Mouse (Mus musculus) yolk sac, embryonic 10.5 days (tissue): ENCODE results near the gene Usp46.
"Not testable (repeated sequence)": the region's sequence is repeated elsewhere in the genome, so short reads cannot be mapped to it uniquely, and the experiment has no call there.

ENCODE experiments used
- DNase-seq: peaks from one replicate; pipeline ENCODE4 v3.0.0-alpha.2; 2017; ENCODE audit warnings: low spot score

Gene Usp46

GRCm38 (mm10) chr5:74067831-74068713 is at the start of gene Usp46:
Gene Usp46, minus strand, starts transcription at chr5:74068431.
- peak; percentile 84 for DNase-seq

- DNase-seq, result no peak
Observed at GRCm38 (mm10) chr5:74113961-74114689, 45.9 kb upstream of the Usp46 start.

- DNase-seq, result no peak
Observed at GRCm38 (mm10) chr5:74105445-74105844, 37.2 kb upstream of the Usp46 start.

GRCm38 (mm10) chr5:74101761-74102160 is 33.5 kb upstream of the Usp46 start:
- DNase-seq, result no peak

GRCm38 (mm10) chr5:74099046-74099445 is 30.8 kb upstream of the Usp46 start:
- no peak for DNase-seq

GRCm38 (mm10) chr5:74097854-74098220 is 29.6 kb upstream of the Usp46 start:
- DNase-seq, result no peak

- no peak for DNase-seq
Observed at GRCm38 (mm10) chr5:74097116-74097853, 29.1 kb upstream of the Usp46 start.

GRCm38 (mm10) chr5:74096060-74096459 is 27.8 kb upstream of the Usp46 start:
- DNase-seq, result no peak

GRCm38 (mm10) chr5:74095611-74096010 is 27.4 kb upstream of the Usp46 start:
- no peak for DNase-seq

GRCm38 (mm10) chr5:74094841-74095437 is 26.7 kb upstream of the Usp46 start:
- DNase-seq, result no peak

- peak; percentile 19 for DNase-seq
Observed at GRCm38 (mm10) chr5:74093556-74094428, 25.6 kb upstream of the Usp46 start.

- peak; percentile 97 for DNase-seq
Observed at GRCm38 (mm10) chr5:74092833-74093555, 24.8 kb upstream of the Usp46 start.

- DNase-seq, result no peak
Observed at GRCm38 (mm10) chr5:74092481-74092832, 24.2 kb upstream of the Usp46 start.

- no peak for DNase-seq
Observed at GRCm38 (mm10) chr5:74089643-74090042, 21.4 kb upstream of the Usp46 start.

- DNase-seq, result no peak
Observed at GRCm38 (mm10) chr5:74081756-74082155, 13.5 kb upstream of the Usp46 start.

GRCm38 (mm10) chr5:74078861-74079615 is 10.8 kb upstream of the Usp46 start:
- DNase-seq, result no peak

- DNase-seq, result no peak
Observed at GRCm38 (mm10) chr5:74078400-74078799, 10.2 kb upstream of the Usp46 start.

- DNase-seq, result no peak
Observed at GRCm38 (mm10) chr5:74077959-74078358, 9.7 kb upstream of the Usp46 start.

GRCm38 (mm10) chr5:74076759-74077158 is 8.5 kb upstream of the Usp46 start:
- no peak for DNase-seq

- not testable (repeated sequence) for DNase-seq
Observed at GRCm38 (mm10) chr5:74070564-74070963, 2.3 kb upstream of the Usp46 start.
